Mouse (Mus musculus): Measurements from ENCODE around the gene Il17rb. TPM values are rescaled to one million over a fixed set of nuclear protein-coding genes. Genes with fewer than 3 reads are reported as not detected.

Gene Il17rb
- polyA plus RNA-seq, 1 experiment from 2014 or later, result 0.96 TPM

- 92% methylated on average over 4 of the region's 4 CpGs for WGBS
- no peak for ATAC-seq (ENCODE audit: insufficient read depth, low FRiP score, low read depth)
Measured at GRCm38 (mm10) chr14:29986096-29986495, 22.6 kb downstream of the Il17rb start.

DNA sequence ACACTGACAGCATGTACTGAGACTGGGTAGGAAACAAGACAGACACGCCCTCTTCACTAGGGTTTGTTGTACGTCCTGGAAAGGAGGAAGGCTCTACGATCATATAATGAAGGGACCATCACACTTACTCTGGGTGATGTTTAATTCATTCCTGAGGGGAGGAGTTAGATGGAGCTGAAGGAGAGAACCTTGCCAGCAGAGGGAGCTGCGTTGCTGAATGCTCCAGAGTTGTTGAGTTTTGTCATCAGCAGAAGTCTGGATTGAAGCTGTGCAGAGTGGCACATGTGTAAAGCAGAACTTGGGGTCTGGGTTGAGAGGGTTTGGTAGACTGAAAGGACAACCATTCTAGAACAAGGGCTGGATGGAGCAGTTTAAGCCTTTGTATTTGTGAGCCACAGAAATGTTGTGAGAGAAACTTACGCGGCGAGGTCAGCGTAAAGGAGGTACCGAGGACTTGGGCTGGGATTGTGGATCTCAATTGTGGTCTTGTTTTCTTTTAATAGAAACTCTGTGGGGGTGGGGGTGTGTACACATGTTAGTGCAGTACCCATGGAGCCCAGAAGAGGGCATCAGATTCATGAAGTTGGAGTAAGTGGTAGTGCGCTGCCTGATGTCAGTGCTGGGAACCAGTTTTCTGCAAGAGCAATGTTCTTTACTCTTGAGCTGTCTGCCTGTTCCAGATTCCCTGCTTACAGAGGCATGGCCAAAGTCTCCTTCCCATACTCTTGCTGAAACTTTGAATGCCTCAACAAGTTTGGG, 28.1 kb downstream of the Il17rb start:
- no peak overlapping the region for H3K27ac ChIP-seq
- H3K4me3 ChIP-seq (replicated peaks), result no peak overlapping the region
- WGBS, result 94% methylated on average over 10 of the region's 10 CpGs
- H3K4me2 ChIP-seq, result no peak overlapping the region
- H3K9me3 ChIP-seq, result no peaks in the 10 kb centered on the region
- H3K27me3 ChIP-seq (replicated peaks), result no peaks in the 10 kb centered on the region
- no peak for ATAC-seq (ENCODE audit: insufficient read depth, low FRiP score, low read depth)
- H3K4me1 ChIP-seq, result no peaks in the 10 kb centered on the region
- no peak overlapping the region for H3K9ac ChIP-seq
- H3K36me3 ChIP-seq, result peaks cover 45% of the 10 kb centered on the region

More at GRCm38 (mm10) chr14:29986096-29986495, 22.6 kb downstream of the Il17rb start:
- Histone ChIP-seq H3K4me1 (no peaks in the 10 kb centered on the region), H3K9me3 (no peaks in the 10 kb centered on the region), H3K9ac (no peak overlapping the region), H3K4me2 (no peak overlapping the region), H3K4me3 (replicated peaks) (no peak overlapping the region), H3K27me3 (replicated peaks) (no peaks in the 10 kb centered on the region), H3K36me3 (peaks cover 87% of the 10 kb centered on the region), H3K27ac (no peak overlapping the region)

DNA sequence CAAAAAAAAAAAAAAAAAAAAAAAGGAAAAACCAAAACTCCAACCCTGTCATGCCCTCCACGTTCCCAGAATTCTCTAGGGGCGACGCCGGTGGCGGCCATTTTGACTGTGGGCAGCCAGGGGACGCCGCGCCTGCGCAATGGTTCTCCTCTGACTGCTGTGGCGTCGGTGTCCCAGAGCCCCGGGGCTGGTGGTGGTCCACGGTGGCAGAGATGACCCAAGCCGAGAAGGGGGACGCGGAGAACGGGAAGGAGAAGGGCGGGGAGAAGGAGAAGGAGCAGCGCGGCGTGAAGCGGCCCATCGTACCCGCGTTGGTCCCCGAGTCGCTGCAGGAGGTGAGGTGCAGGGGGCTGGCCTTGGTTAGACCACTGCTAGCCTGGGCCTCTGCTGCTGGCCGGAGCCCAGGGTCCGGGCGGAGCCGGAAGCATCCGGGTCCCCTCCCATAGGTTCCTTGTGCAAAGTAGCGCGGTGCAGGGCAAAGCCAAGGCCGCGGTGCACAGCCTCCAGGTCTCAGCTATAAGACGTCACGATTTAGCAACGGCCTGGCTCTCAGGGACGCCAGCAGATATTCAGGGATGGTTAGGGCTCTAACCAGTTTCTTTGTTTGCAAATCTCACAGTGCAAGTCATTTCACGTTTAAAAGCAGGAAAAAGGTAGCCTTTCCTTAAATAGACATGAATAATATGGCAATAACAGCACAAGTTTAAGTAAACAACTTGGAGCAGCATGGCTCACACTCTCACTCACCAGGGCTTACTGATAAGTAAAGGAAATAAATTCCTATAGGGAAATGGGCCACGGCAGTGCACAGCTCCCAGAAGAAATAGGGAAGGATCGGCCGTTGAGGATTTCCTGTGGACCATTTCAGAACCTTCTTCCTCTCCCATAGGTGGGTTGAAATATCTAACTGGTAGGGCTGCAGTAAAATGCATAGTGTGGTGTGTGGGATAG, 30.2 kb downstream of the Il17rb start, which contains the start of gene Actr8:
Actr8 (plus strand) TSS at position 84 of the 951 bp plus-strand sequence.
- Histone ChIP-seq H3K4me2 (peak within 1 kb of the TSS; percentile 65), H3K27me3 (replicated peaks) (no peaks in the 10 kb centered on the region), H3K27ac (peak within 1 kb of the TSS; percentile 92), H3K9ac (peak within 1 kb of the TSS; percentile 80), H3K36me3 (peaks cover 33% of the 10 kb centered on the region), H3K9me3 (no peaks in the 10 kb centered on the region), H3K4me3 (replicated peaks) (peak within 1 kb of the TSS; percentile 88), H3K4me1 (no peaks in the 10 kb centered on the region)
- under 1% methylated on average over 43 of the region's 44 CpGs for WGBS
- peak; percentile 98 for ATAC-seq (ENCODE audit: insufficient read depth, low FRiP score, low read depth)

- no peak overlapping the region for H3K4me3 ChIP-seq (replicated peaks)
- H3K4me2 ChIP-seq, result no peak overlapping the region
- no peak for ATAC-seq (ENCODE audit: insufficient read depth, low FRiP score, low read depth)
- H3K9ac ChIP-seq, result no peak overlapping the region
- no peaks in the 10 kb centered on the region for H3K27me3 ChIP-seq (replicated peaks)
- H3K36me3 ChIP-seq, result peaks cover 37% of the 10 kb centered on the region
- no peaks in the 10 kb centered on the region for H3K9me3 ChIP-seq
- H3K4me1 ChIP-seq, result no peaks in the 10 kb centered on the region
- H3K27ac ChIP-seq, result no peak overlapping the region
- 95% methylated on average over 6 of the region's 6 CpGs for WGBS
Measured at GRCm38 (mm10) chr14:29976927-29977326, 31.8 kb downstream of the Il17rb start.

DNA sequence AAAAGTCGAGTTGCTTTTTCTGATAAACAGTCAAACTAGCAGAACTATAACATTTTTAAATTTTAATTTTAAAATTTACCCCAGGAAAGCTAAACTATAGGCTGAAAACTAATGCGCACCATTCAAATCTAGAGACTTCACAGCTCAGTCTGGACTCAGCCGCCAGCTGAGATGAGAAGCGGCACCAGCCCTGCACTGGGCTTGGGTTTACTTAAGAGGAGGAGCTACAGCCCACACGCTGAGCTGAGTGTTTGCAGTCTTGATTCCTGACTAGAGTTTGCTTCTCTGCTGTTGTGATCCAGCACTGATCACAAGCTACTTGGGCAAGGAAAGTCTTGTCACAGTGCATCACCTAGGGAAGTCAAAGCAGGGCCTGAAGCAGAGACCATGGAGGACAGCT, 36.7 kb downstream of the Il17rb start:
- Histone ChIP-seq H3K27ac (no peak overlapping the region), H3K4me1 (peaks cover 18% of the 10 kb centered on the region), H3K4me2 (no peak overlapping the region), H3K36me3 (peaks cover 36% of the 10 kb centered on the region), H3K27me3 (replicated peaks) (no peaks in the 10 kb centered on the region), H3K9me3 (no peaks in the 10 kb centered on the region), H3K9ac (no peak overlapping the region), H3K4me3 (replicated peaks) (no peak overlapping the region)
- 75% methylated on average over 5 of the region's 5 CpGs for WGBS
- ATAC-seq (ENCODE audit: insufficient read depth, low FRiP score, low read depth), result no peak

GRCm38 (mm10) chr14:29971446-29971845, 37.2 kb downstream of the Il17rb start:
- Histone ChIP-seq H3K36me3 (peaks cover 36% of the 10 kb centered on the region), H3K4me1 (peaks cover 18% of the 10 kb centered on the region), H3K27ac (no peak overlapping the region), H3K9me3 (no peaks in the 10 kb centered on the region), H3K9ac (no peak overlapping the region), H3K27me3 (replicated peaks) (no peaks in the 10 kb centered on the region), H3K4me2 (no peak overlapping the region), H3K4me3 (replicated peaks) (no peak overlapping the region)
- 87% methylated on average over 7 of the region's 7 CpGs for WGBS
- no peak for ATAC-seq (ENCODE audit: insufficient read depth, low FRiP score, low read depth)

DNA sequence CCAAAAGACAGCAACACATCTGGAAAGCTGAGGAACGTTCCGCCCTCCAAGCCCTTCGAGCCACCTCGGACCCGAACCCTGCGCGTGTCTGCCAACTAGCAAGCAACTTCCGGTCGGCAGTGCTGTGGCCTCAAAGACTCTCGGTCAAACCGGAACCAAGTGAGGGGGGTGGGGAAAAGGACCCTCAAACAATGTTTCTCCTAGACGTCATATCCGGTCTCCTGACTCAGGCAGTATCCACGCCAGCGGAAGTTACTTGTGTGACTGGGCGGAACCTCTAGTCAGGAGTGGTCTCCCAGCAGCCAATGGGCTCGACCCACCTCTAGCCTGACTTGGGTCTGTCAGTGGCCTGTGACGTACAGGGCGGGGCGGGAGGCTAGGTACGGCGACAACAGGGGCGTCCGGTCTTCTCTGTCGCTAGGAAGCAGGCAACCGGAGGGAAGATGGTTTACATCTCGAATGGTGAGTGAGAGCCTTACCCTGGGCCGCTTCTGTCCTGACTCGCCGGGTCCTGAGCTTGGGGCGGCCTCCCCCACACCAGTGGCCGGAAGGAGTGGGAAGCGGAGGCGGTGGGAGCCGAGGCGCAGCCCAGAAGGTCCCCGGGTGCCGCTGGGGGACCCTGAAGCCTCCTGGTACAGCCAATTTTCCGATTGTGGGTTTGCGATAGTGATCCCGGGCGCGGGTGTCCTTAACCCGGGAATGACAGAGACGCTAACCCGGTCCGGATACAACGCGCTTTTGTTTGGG, 40.4 kb downstream of the Il17rb start, which contains the start of gene Selenok:
Selenok (plus strand) TSS at position 234 of the 747 bp plus-strand sequence.
- peak within 1 kb of the TSS; percentile 82 for H3K27ac ChIP-seq
- H3K36me3 ChIP-seq, result peaks cover 26% of the 10 kb centered on the region
- no peaks in the 10 kb centered on the region for H3K9me3 ChIP-seq
- under 1% methylated on average over 49 of the region's 49 CpGs for WGBS
- H3K4me2 ChIP-seq, result peak within 1 kb of the TSS; percentile 64
- ATAC-seq (ENCODE audit: insufficient read depth, low FRiP score, low read depth), result peak; percentile 100
- peaks cover 18% of the 10 kb centered on the region for H3K4me1 ChIP-seq
- H3K9ac ChIP-seq, result peak within 1 kb of the TSS; percentile 84
- H3K27me3 ChIP-seq (replicated peaks), result no peaks in the 10 kb centered on the region
- peak within 1 kb of the TSS; percentile 96 for H3K4me3 ChIP-seq (replicated peaks)

GRCm38 (mm10) chr14:29967611-29968010, 41.1 kb downstream of the Il17rb start:
- H3K9me3 ChIP-seq, result no peaks in the 10 kb centered on the region
- H3K4me1 ChIP-seq, result peaks cover 18% of the 10 kb centered on the region
- H3K36me3 ChIP-seq, result peaks cover 21% of the 10 kb centered on the region
- no peak for ATAC-seq (ENCODE audit: insufficient read depth, low FRiP score, low read depth)
- H3K4me2 ChIP-seq, result peak overlapping the region; percentile 64
- no peak overlapping the region; the same call in 1 of the 2 replicates for H3K9ac ChIP-seq
- WGBS, result 59% methylated on average over 7 of the region's 7 CpGs
- peak overlapping the region; percentile 17 for H3K27ac ChIP-seq
- H3K4me3 ChIP-seq (replicated peaks), result peak overlapping the region; percentile 96
- H3K27me3 ChIP-seq (replicated peaks), result no peaks in the 10 kb centered on the region

- ATAC-seq (ENCODE audit: insufficient read depth, low FRiP score, low read depth), result no peak
- Histone ChIP-seq H3K4me2 (no peak overlapping the region), H3K4me1 (no peaks in the 10 kb centered on the region), H3K9ac (no peak overlapping the region), H3K36me3 (no peaks in the 10 kb centered on the region), H3K27ac (no peak overlapping the region), H3K9me3 (no peaks in the 10 kb centered on the region), H3K27me3 (replicated peaks) (no peaks in the 10 kb centered on the region), H3K4me3 (replicated peaks) (no peak overlapping the region)
Measured at GRCm38 (mm10) chr14:29957393-29957792, 51.3 kb downstream of the Il17rb start.

DNA sequence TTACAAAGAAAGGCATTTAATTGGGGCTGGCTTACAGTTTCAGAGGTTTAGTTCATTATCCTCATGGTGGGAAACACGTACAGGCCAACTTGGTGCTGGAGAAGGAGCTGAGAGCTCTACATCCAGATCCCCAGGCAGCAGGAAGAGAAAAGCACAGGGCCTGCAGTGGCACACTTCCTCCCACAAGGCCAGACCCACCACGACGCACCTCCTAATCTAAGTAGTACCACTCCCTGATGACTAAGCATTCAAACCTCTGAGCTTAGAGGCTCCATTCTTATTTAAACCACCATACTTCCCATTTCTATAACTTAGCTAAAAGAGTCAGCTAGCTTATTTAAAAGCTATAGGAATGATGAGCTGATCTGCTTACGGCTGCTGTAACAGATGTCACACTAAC, 57.9 kb downstream of the Il17rb start:
- H3K36me3 ChIP-seq, result no peaks in the 10 kb centered on the region
- H3K4me3 ChIP-seq (replicated peaks), result no peak overlapping the region
- WGBS, result 71% methylated on average over 4 of the region's 4 CpGs
- H3K27me3 ChIP-seq (replicated peaks), result no peaks in the 10 kb centered on the region
- no peaks in the 10 kb centered on the region for H3K9me3 ChIP-seq
- no peaks in the 10 kb centered on the region for H3K4me1 ChIP-seq
- H3K4me2 ChIP-seq, result no peak overlapping the region
- H3K27ac ChIP-seq, result no peak overlapping the region
- H3K9ac ChIP-seq, result no peak overlapping the region
- no peak for ATAC-seq (ENCODE audit: insufficient read depth, low FRiP score, low read depth)

GRCm38 (mm10) chr14:29946761-29947309, 61.9 kb downstream of the Il17rb start:
- no peaks in the 10 kb centered on the region for H3K36me3 ChIP-seq
- H3K9ac ChIP-seq, result no peak overlapping the region
- no peak overlapping the region for H3K27ac ChIP-seq
- H3K4me3 ChIP-seq (replicated peaks), result no peak overlapping the region
- 70% methylated on average over 5 of the region's 5 CpGs for WGBS
- H3K27me3 ChIP-seq (replicated peaks), result 0 out of 2 replicates have a peak, but pooled peaks cover 2% of the 10 kb centered on the region
- no peak for ATAC-seq (ENCODE audit: insufficient read depth, low FRiP score, low read depth)
- no peak overlapping the region for H3K4me2 ChIP-seq
- H3K9me3 ChIP-seq, result no peaks in the 10 kb centered on the region
- H3K4me1 ChIP-seq, result no peaks in the 10 kb centered on the region

Measured in stomach, embryonic 15.5 days (tissue).